In the genomic region with DNA sequence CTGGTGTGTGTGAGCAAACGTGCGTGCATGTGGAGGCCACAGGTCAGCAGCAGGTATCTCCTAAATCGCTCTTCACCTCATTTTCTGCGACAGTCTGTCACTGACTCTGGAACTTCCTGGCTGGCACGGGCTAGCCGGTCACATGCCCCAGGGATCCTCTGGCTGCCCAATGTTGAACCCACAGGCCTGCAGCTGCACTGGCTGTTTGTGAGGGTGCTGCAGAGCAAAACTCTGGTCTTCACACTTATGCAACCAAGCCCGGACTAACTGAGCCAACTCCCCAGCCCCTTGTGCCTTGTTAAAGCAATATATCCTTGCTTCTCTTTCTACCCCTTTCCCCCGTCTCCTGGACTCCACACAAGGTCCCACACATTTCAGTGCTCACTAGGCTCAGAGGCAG, we compare ENCODE assay signal across 8 mouse cellular contexts. TPM values are rescaled to one million over a fixed set of nuclear protein-coding genes. Genes with fewer than 3 reads are reported as not detected.
DNase-seq lines count a peak whose midpoint lies in the region; ATAC-seq and TF ChIP-seq lines count a peak whose summit lies in the region.

No protein-coding gene starts in this region.

- H3K9ac ChIP-seq in embryonic facial prominence, embryonic 13.5 days: 0 out of 2 replicates have a peak overlapping the region, but pooled peaks have one; percentile 21
- no peak overlapping the region for H3K9ac ChIP-seq in intestine, postnatal 0 days (ENCODE audit: low read depth, low read length)

- no peak for DNase-seq in embryonic facial prominence, embryonic 10.5 days (ENCODE audit: low spot score)
- peak; percentile 45 for DNase-seq in urinary bladder, postnatal 14 days (ENCODE audit: low spot score)
- DNase-seq in urinary bladder, adult 2 months (ENCODE audit: low spot score): no peak
- DNase-seq in kidney, adult 9 months: peak; percentile 80
- DNase-seq in skeletal muscle tissue, adult 2 months (ENCODE audit: low read depth, low spot score): peak; percentile 52
- no peak for DNase-seq in thymus, postnatal 4 days

- WGBS in embryonic facial prominence, embryonic 13.5 days: 67% methylated on average over 8 of the region's 8 CpGs
- WGBS in embryonic facial prominence, embryonic 10.5 days: 75% methylated on average over 8 of the region's 8 CpGs
- WGBS in intestine, postnatal 0 days: 47% methylated on average over 8 of the region's 8 CpGs

- 0 out of 2 replicates have a peak, but pooled peaks cover 3% of the 10 kb centered on the region for H3K36me3 ChIP-seq in embryonic facial prominence, embryonic 13.5 days
- H3K36me3 ChIP-seq in embryonic facial prominence, embryonic 10.5 days (replicated peaks): peaks cover 24% of the 10 kb centered on the region
- no peaks in the 10 kb centered on the region for H3K36me3 ChIP-seq in intestine, postnatal 0 days (ENCODE audit: control insufficient read depth, insufficient read depth)

- no peak overlapping the region for H3K4me2 ChIP-seq in embryonic facial prominence, embryonic 13.5 days
- no peak overlapping the region; the same call in 1 of the 2 replicates for H3K4me2 ChIP-seq in intestine, postnatal 0 days (replicated peaks; ENCODE audit: low read depth)

- H3K9me3 ChIP-seq in embryonic facial prominence, embryonic 13.5 days: no peaks in the 10 kb centered on the region
- no peaks in the 10 kb centered on the region for H3K9me3 ChIP-seq in embryonic facial prominence, embryonic 10.5 days
- H3K9me3 ChIP-seq in intestine, postnatal 0 days (ENCODE audit: control insufficient read depth): no peaks in the 10 kb centered on the region

- H3K4me3 ChIP-seq in embryonic facial prominence, embryonic 13.5 days: no peak overlapping the region
- H3K4me3 ChIP-seq in embryonic facial prominence, embryonic 10.5 days: no peak overlapping the region
- no peak overlapping the region for H3K4me3 ChIP-seq in intestine, postnatal 0 days (ENCODE audit: low read depth, low read length)

- TF ChIP-seq CTCF in intestine, postnatal 0 days (IDR thresholded peaks at IDR 0.05; ENCODE audit: low read depth): no peak

- H3K4me1 ChIP-seq in embryonic facial prominence, embryonic 13.5 days: peaks cover 41% of the 10 kb centered on the region
- peaks cover 75% of the 10 kb centered on the region for H3K4me1 ChIP-seq in embryonic facial prominence, embryonic 10.5 days
- peaks cover 6% of the 10 kb centered on the region; the same call in 1 of the 2 replicates for H3K4me1 ChIP-seq in intestine, postnatal 0 days (replicated peaks; ENCODE audit: control insufficient read depth, insufficient read depth, low read length)

- no peaks in the 10 kb centered on the region for H3K27me3 ChIP-seq in embryonic facial prominence, embryonic 13.5 days
- H3K27me3 ChIP-seq in embryonic facial prominence, embryonic 10.5 days (replicated peaks; ENCODE audit: low read depth, poor library complexity, severe bottlenecking): no peaks in the 10 kb centered on the region
- H3K27me3 ChIP-seq in intestine, postnatal 0 days (replicated peaks; ENCODE audit: control insufficient read depth, insufficient read depth, low read length): no peaks in the 10 kb centered on the region

- no peak overlapping the region for H3K27ac ChIP-seq in embryonic facial prominence, embryonic 13.5 days
- H3K27ac ChIP-seq in embryonic facial prominence, embryonic 10.5 days (replicated peaks): no peak overlapping the region
- no peak overlapping the region for H3K27ac ChIP-seq in intestine, postnatal 0 days (ENCODE audit: low read depth, low read length)

- no peak for ATAC-seq in embryonic facial prominence, embryonic 13.5 days (ENCODE audit: insufficient number of reproducible peaks, insufficient read depth, low FRiP score, low TSS enrichment, low read depth)
- no peak for ATAC-seq in intestine, postnatal 0 days

RNA-seq across cellular contexts. Expression of gene Cttnbp2nl, which starts 5.3 kb away (rescaled TPM):
- 40.4 and 40.5 TPM in 2 replicates for polyA plus RNA-seq in embryonic facial prominence, embryonic 13.5 days (2015; fragmentation: Nextera tagmentation; extraction: Ambion mirVana)
- 51.2 and 52.4 TPM in 2 replicates for polyA plus RNA-seq in embryonic facial prominence, embryonic 10.5 days (2016; fragmentation: Nextera tagmentation; extraction: Ambion mirVana)
- polyA plus RNA-seq in urinary bladder, adult 2 months (2012; rRNA removed): 4.0 and 7.9 TPM in 2 replicates
- polyA plus RNA-seq in intestine, postnatal 0 days (2015; fragmentation: Nextera tagmentation; extraction: Ambion mirVana): 9.8 and 10.6 TPM in 2 replicates

RNA-seq across cellular contexts. Expression of gene 4930564D02Rik, which starts 19.0 kb away (rescaled TPM):
- polyA plus RNA-seq in embryonic facial prominence, embryonic 13.5 days (2015; fragmentation: Nextera tagmentation; extraction: Ambion mirVana): not detected in 2 replicates
- not detected in 2 replicates for polyA plus RNA-seq in embryonic facial prominence, embryonic 10.5 days (2016; fragmentation: Nextera tagmentation; extraction: Ambion mirVana)
- polyA plus RNA-seq in urinary bladder, adult 2 months (2012; rRNA removed): not detected in 2 replicates
- not detected in 2 replicates for polyA plus RNA-seq in intestine, postnatal 0 days (2015; fragmentation: Nextera tagmentation; extraction: Ambion mirVana)

Comparison
In these comparisons a context has a peak if more than half of its experiments do, and no peak if none do; other contexts are left out.
1. DNase-seq: peak in urinary bladder, postnatal 14 days (single experiment), kidney, adult 9 months (single experiment) and skeletal muscle tissue, adult 2 months (single experiment); none in embryonic facial prominence, embryonic 10.5 days (single experiment), urinary bladder, adult 2 months (single experiment) and thymus, postnatal 4 days (single experiment).